In the genomic region with DNA sequence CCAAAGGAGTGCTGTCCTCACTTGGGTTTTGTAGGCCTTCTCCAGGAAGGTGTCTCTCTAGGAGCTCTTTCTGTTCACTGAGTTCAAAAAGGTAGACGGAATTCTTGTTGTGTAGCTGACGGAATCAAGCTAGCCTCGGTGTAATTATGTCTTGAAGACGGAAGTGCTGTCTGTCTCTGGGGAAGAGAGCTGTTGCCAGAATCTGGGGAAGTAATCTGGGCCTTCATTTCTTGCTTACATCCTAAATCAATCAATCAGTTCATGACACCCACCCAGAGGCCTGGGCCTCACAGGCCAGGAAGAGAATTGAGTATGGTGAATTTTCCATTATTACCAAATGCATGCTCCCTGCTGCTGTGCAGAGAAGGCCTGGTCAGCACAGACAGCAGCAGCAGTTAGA, we compare ENCODE assay signal across 8 mouse cellular contexts. TPM values are rescaled to one million over a fixed set of nuclear protein-coding genes. Genes with fewer than 3 reads are reported as not detected.
DNase-seq lines count a peak whose midpoint lies in the region; ATAC-seq lines count a peak whose summit lies in the region.

No protein-coding gene starts in this region.

- peak overlapping the region; percentile 90 for H3K4me2 ChIP-seq in embryonic facial prominence, embryonic 11.5 days (ENCODE audit: low read depth, low read length)
- peak overlapping the region; percentile 65 for H3K4me2 ChIP-seq in hindbrain, embryonic 14.5 days (replicated peaks)

- peaks cover 5% of the 10 kb centered on the region for H3K4me1 ChIP-seq in embryonic facial prominence, embryonic 11.5 days (ENCODE audit: control insufficient read depth, insufficient read depth, low read length)
- H3K4me1 ChIP-seq in hindbrain, embryonic 14.5 days (replicated peaks; ENCODE audit: control insufficient read depth, insufficient read depth, low read length) = peaks cover 44% of the 10 kb centered on the region

- 6% methylated on average over 4 of the region's 4 CpGs for WGBS in embryonic facial prominence, embryonic 11.5 days
- WGBS in hindbrain, embryonic 14.5 days = 4% methylated on average over 4 of the region's 4 CpGs
- 8% methylated on average over 4 of the region's 4 CpGs for WGBS in macrophage (ENCODE audit: missing documents)

- no peak for ATAC-seq in CD4-positive, CD25-positive, alpha-beta regulatory T cell, adult 4 months
- no peak for ATAC-seq in embryonic facial prominence, embryonic 11.5 days (replicated peaks; ENCODE audit: insufficient number of reproducible peaks, low FRiP score, low TSS enrichment, low read depth)
- no peak for ATAC-seq in hindbrain, embryonic 14.5 days (ENCODE audit: low FRiP score)

- H3K9ac ChIP-seq in embryonic facial prominence, embryonic 11.5 days (replicated peaks; ENCODE audit: low read length) = peak overlapping the region; percentile 100
- peak overlapping the region; percentile 87 for H3K9ac ChIP-seq in hindbrain, embryonic 14.5 days

- H3K27me3 ChIP-seq in embryonic facial prominence, embryonic 11.5 days (ENCODE audit: control insufficient read depth, insufficient read depth, low read length) = no peaks in the 10 kb centered on the region
- no peaks in the 10 kb centered on the region for H3K27me3 ChIP-seq in hindbrain, embryonic 14.5 days (ENCODE audit: control insufficient read depth, insufficient read depth, low read length)

- H3K79me2 ChIP-seq in macrophage (ENCODE audit: inconsistent target) = peaks cover 95% of the 10 kb centered on the region

- peak overlapping the region; percentile 94 for H3K4me3 ChIP-seq in embryonic facial prominence, embryonic 11.5 days (ENCODE audit: low read depth, low read length)
- peak overlapping the region; percentile 72 for H3K4me3 ChIP-seq in hindbrain, embryonic 14.5 days (replicated peaks; ENCODE audit: low read length)
- peak overlapping the region; percentile 86 for H3K4me3 ChIP-seq in macrophage (ENCODE audit: inconsistent target)

- H3K27ac ChIP-seq in embryonic facial prominence, embryonic 11.5 days (replicated peaks; ENCODE audit: low read depth, low read length) = no peak overlapping the region; the same call in 1 of the 2 replicates
- peak overlapping the region; percentile 16 for H3K27ac ChIP-seq in hindbrain, embryonic 14.5 days
- H3K27ac ChIP-seq in macrophage = peak overlapping the region; percentile 80

- peak; percentile 19 for DNase-seq in CD4-positive, CD25-positive, alpha-beta regulatory T cell, adult 2 months (ENCODE audit: low read depth, low spot score)
- DNase-seq in embryonic facial prominence, embryonic 11.5 days (ENCODE audit: low spot score) = no peak
- DNase-seq in hindbrain, embryonic 14.5 days (ENCODE audit: low spot score) = no peak
- no peak for DNase-seq in natural killer cell, adult 2 months (ENCODE audit: low spot score in 2 of 2)
- no peak for DNase-seq in cerebellum, adult 18-20 months
- DNase-seq in gastrocnemius, postnatal 4 days (ENCODE audit: low spot score in 2 of 2) = no peak

- no peaks in the 10 kb centered on the region for H3K9me3 ChIP-seq in embryonic facial prominence, embryonic 11.5 days (replicated peaks; ENCODE audit: control insufficient read depth, low read length)
- H3K9me3 ChIP-seq in hindbrain, embryonic 14.5 days (ENCODE audit: control insufficient read depth, low read length) = no peaks in the 10 kb centered on the region

- no peaks in the 10 kb centered on the region for H3K36me3 ChIP-seq in embryonic facial prominence, embryonic 11.5 days (replicated peaks; ENCODE audit: control insufficient read depth, insufficient read depth, low read depth, low read length)
- H3K36me3 ChIP-seq in hindbrain, embryonic 14.5 days (replicated peaks; ENCODE audit: control insufficient read depth, insufficient read depth) = no peaks in the 10 kb centered on the region
- H3K36me3 ChIP-seq in macrophage (ENCODE audit: inconsistent target) = no peaks in the 10 kb centered on the region

RNA-seq across cellular contexts. Expression of a gene that starts 48.8 kb away (rescaled TPM):
- polyA plus RNA-seq in CD4-positive, CD25-positive, alpha-beta regulatory T cell, adult 4 months (2017; shearing (Covaris generic)) = under 1 TPM; 0.11 to 0.20 TPM
- 0.14 and 0.22 TPM in 2 replicates for polyA plus RNA-seq in embryonic facial prominence, embryonic 11.5 days (2014; fragmentation: Nextera tagmentation; extraction: Ambion mirVana)
- polyA plus RNA-seq in hindbrain, embryonic 14.5 days (2014; fragmentation: Nextera tagmentation; extraction: Ambion mirVana) = not detected in 2 replicates
- not detected for total RNA-seq in macrophage (2018; cell fraction: chromatin; rRNA removed)
- total RNA-seq in macrophage (2018; cell fraction: cytosol; rRNA removed) = not detected
- not detected for total RNA-seq in macrophage (2018; cell fraction: nucleus; rRNA removed)
- polyA plus RNA-seq in macrophage (2018) = not detected in 3 replicates
- total RNA-seq in gastrocnemius, postnatal 4 days (2021) = not detected
